Mouse (Mus musculus) erythroblast, embryonic 14.5 days (primary cell): ENCODE measurements at regions not wholly inside any gene's neighbourhood (a gene's known extent, or its start where the extent isn't known, plus 50 kb on each side); places are given as distances from the start of the nearest gene placed in this dataset.

Experiments
- H3K27me3 ChIP-seq: 2 replicates; pipeline ENCODE4 v1.6.1; 2012; ENCODE audit warnings: inconsistent platforms; ENCODE audit not compliant: control insufficient read depth
- H3K36me3 ChIP-seq: 2 replicates; pipeline ENCODE4 v1.6.1; 2012; ENCODE audit warnings: mild to moderate bottlenecking, inconsistent platforms; ENCODE audit not compliant: control insufficient read depth
- H3K4me1 ChIP-seq: 2 replicates; pipeline ENCODE4 v1.6.1; 2012; ENCODE audit warnings: inconsistent platforms; ENCODE audit not compliant: control insufficient read depth
- H3K4me3 ChIP-seq: replicated peaks from 2 replicates; pipeline ENCODE3; 2012; ENCODE audit warnings: moderate library complexity, mild to moderate bottlenecking, inconsistent platforms
- H3K9me3 ChIP-seq: 2 replicates; pipeline ENCODE4 v1.6.1; 2012; ENCODE audit warnings: low read length, inconsistent platforms, mixed read lengths; ENCODE audit not compliant: control insufficient read depth
- GATA1 ChIP-seq: IDR thresholded peaks from 2 replicates; pipeline ENCODE4 v1.6.1; 2012; ENCODE audit warnings: low read length, inconsistent platforms, mixed read lengths
- TAL1 ChIP-seq: IDR thresholded peaks from 3 replicates; pipeline ENCODE4 v1.6.1; 2012; ENCODE audit warnings: low read length, inconsistent platforms, mixed read lengths

DNA sequence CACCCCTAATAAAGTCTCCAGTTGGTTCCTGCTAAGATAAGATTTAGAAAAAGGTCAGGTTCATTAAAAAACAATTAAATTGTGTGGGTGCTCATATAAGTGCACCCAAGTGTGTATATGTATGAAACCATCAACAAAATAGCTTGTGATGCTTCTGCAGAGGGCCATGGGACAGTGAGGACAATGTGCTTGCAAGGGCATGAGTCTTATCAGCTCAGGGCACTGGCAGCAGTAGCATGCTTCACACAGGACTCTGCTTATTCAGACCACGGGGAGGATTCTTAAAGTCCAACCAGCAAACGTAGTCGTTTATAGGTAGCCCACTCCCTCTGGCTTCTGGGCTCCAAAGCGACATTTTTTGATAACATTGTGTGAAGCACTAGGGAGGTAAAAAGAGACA, 186.6 kb downstream of the Enc1 start:
- peaks cover 10% of the 10 kb centered on the region for H3K27me3 ChIP-seq
- H3K4me1 ChIP-seq: 0 out of 2 replicates have a peak, but pooled peaks cover 2% of the 10 kb centered on the region
- H3K9me3 ChIP-seq: no peaks in the 10 kb centered on the region
- TF ChIP-seq GATA1 (no peak), TAL1 (no peak)
- no peaks in the 10 kb centered on the region for H3K36me3 ChIP-seq
- H3K4me3 ChIP-seq: no peak overlapping the region

DNA sequence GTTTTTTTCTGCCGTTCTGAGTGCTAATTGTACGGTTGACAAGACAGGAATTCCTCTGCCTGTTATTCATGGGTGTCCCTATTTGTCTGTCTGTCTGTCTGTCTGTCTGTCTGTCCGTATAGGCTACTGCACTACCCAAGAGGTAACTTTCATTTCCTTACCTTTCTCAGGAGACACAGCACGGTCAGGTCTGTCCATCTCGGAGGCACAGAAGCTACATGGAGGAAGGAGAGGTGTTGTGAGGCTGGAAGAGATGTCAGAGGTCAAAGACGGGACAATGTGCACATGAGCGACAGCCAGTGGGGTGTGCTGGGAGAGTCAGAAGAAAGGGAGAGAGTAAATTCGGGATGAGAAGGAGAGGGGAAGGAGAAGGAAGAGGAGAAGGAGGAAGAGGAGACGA, 184.8 kb downstream of the Enc1 start:
- H3K36me3 ChIP-seq: no peaks in the 10 kb centered on the region
- TF ChIP-seq TAL1 (no peak), GATA1 (no peak)
- H3K4me1 ChIP-seq: 0 out of 2 replicates have a peak, but pooled peaks cover 2% of the 10 kb centered on the region
- H3K4me3 ChIP-seq: no peak overlapping the region
- no peaks in the 10 kb centered on the region for H3K9me3 ChIP-seq
- peaks cover 8% of the 10 kb centered on the region for H3K27me3 ChIP-seq

DNA sequence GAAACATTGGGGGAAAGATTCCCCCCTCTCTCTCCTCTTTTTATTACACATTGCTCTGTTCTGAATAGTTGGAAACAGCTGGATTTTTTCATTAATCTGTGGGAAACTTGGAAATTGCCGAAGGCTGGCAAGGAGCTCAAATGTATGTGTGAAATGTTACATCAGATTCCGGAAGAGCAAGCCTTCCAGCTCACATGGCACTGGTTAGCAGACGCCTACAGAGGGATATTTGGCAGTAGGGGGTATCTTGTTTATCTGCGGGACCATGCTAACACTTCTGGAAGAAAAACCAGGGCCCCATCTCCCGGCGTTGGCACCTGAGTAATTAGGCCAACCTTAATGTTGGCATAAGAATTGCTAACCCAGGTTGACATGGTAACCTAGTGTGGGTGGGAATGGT, 183.0 kb downstream of the Enc1 start:
- Histone ChIP-seq H3K4me1 (0 out of 2 replicates have a peak, but pooled peaks cover 2% of the 10 kb centered on the region), H3K9me3 (no peaks in the 10 kb centered on the region), H3K27me3 (peaks cover 8% of the 10 kb centered on the region), H3K4me3 (no peak overlapping the region), H3K36me3 (no peaks in the 10 kb centered on the region)
- TF ChIP-seq TAL1 (no peak), GATA1 (no peak)

- H3K36me3 ChIP-seq: no peaks in the 10 kb centered on the region
- no peak overlapping the region for H3K4me3 ChIP-seq
- 0 out of 2 replicates have a peak, but pooled peaks cover 2% of the 10 kb centered on the region for H3K4me1 ChIP-seq
- H3K9me3 ChIP-seq: no peaks in the 10 kb centered on the region
- H3K27me3 ChIP-seq: peaks cover 8% of the 10 kb centered on the region
- TF ChIP-seq GATA1 (no peak), TAL1 (no peak)
These were observed 182.5 kb downstream of the Enc1 start for GRCm38 (mm10) chr13:97423298-97423817.

- TF ChIP-seq TAL1 (no peak), GATA1 (no peak)
- peaks cover 8% of the 10 kb centered on the region for H3K27me3 ChIP-seq
- no peaks in the 10 kb centered on the region for H3K9me3 ChIP-seq
- H3K36me3 ChIP-seq: no peaks in the 10 kb centered on the region
- H3K4me3 ChIP-seq: no peak overlapping the region
- H3K4me1 ChIP-seq: 0 out of 2 replicates have a peak, but pooled peaks cover 2% of the 10 kb centered on the region
These were observed 182.0 kb downstream of the Enc1 start for GRCm38 (mm10) chr13:97422897-97423296.

GRCm38 (mm10) chr13:97421831-97422230, 180.9 kb downstream of the Enc1 start:
- no peaks in the 10 kb centered on the region for H3K36me3 ChIP-seq
- no peak for TF ChIP-seq TAL1
- no peak for TF ChIP-seq GATA1
- H3K27me3 ChIP-seq: peaks cover 8% of the 10 kb centered on the region

DNA sequence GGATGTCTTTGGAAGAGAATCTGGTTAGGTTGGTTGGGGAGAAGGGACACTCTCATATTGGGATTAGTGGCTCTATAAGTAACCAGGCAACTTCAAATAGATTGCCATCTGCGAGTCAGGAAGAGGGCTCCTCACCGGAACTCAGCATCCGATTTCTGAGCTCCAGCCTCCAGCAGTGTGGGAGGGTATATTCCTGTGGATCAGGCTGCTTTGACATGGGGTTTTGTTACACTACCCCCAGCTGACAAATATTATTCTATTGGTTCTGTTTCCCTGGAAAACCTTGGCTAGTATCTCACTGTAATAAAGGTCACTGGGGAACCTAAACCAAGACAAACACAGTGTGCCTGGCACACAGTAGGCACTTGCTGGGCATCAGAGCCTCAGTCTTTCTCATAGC, 179.9 kb downstream of the Enc1 start:
- Histone ChIP-seq H3K36me3 (no peaks in the 10 kb centered on the region), H3K4me3 (no peak overlapping the region), H3K9me3 (no peaks in the 10 kb centered on the region), H3K4me1 (no peaks in the 10 kb centered on the region), H3K27me3 (peaks cover 4% of the 10 kb centered on the region; the same call in 1 of the 2 replicates)
- TF ChIP-seq TAL1 (no peak), GATA1 (no peak)

More at GRCm38 (mm10) chr13:97421831-97422230, 180.9 kb downstream of the Enc1 start:
- Histone ChIP-seq H3K9me3 (no peaks in the 10 kb centered on the region), H3K4me3 (no peak overlapping the region), H3K4me1 (no peaks in the 10 kb centered on the region)

GRCm38 (mm10) chr13:97419100-97419499, 178.2 kb downstream of the Enc1 start:
- H3K4me3 ChIP-seq: no peak overlapping the region
- peaks cover 4% of the 10 kb centered on the region; the same call in 1 of the 2 replicates for H3K27me3 ChIP-seq
- TF ChIP-seq GATA1 (no peak), TAL1 (no peak)
- no peaks in the 10 kb centered on the region for H3K4me1 ChIP-seq
- H3K36me3 ChIP-seq: no peaks in the 10 kb centered on the region
- no peaks in the 10 kb centered on the region for H3K9me3 ChIP-seq

- Histone ChIP-seq H3K4me3 (no peak overlapping the region), H3K4me1 (no peaks in the 10 kb centered on the region), H3K36me3 (no peaks in the 10 kb centered on the region), H3K27me3 (peaks cover 4% of the 10 kb centered on the region; the same call in 1 of the 2 replicates), H3K9me3 (no peaks in the 10 kb centered on the region)
- TF ChIP-seq GATA1 (no peak), TAL1 (no peak)
These were observed 177.8 kb downstream of the Enc1 start for GRCm38 (mm10) chr13:97418681-97419080.

- H3K4me1 ChIP-seq: no peaks in the 10 kb centered on the region
- peaks cover 4% of the 10 kb centered on the region; the same call in 1 of the 2 replicates for H3K27me3 ChIP-seq
- no peaks in the 10 kb centered on the region for H3K9me3 ChIP-seq
- no peaks in the 10 kb centered on the region for H3K36me3 ChIP-seq
- TF ChIP-seq GATA1: no peak
- no peak for TF ChIP-seq TAL1
- H3K4me3 ChIP-seq: no peak overlapping the region
These were observed 177.2 kb downstream of the Enc1 start for GRCm38 (mm10) chr13:97418081-97418480.
